9 mouse cellular contexts compared by ENCODE assay signal in the genomic region with DNA sequence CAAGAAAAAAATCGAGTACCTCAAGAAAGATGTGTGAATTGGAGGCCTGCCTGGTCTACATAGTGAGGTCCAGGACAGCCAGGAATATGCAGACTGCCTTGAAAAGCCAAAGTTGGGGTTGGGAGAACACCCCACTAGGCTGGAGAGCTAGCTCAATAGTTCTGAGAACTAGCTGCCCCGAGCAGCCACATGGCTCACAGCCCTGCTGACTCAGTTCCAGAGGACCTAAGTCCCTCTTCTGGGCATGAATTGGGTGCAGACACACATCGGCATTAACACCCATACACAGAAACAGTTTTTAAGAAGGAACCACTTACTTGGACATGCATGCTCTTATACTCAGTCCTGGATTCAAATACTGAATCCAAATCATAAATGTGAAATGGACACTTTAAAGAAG. TPM values are rescaled to one million over a fixed set of nuclear protein-coding genes. Genes with fewer than 3 reads are reported as not detected.
DNase-seq lines count a peak whose midpoint lies in the region; ATAC-seq and TF ChIP-seq lines count a peak whose summit lies in the region.
"Had no signal": no experiment of that assay in that cellular context is flagged by ENCODE, and none has a peak within 500 bp of the region (broad histone marks: within the 10 kb centered on the region; RNA-seq: fewer than 3 reads in every experiment).

No protein-coding gene starts in this region.

- H3K4me1 ChIP-seq in liver, adult 2 months (ENCODE audit: control insufficient read depth, insufficient read depth, low read length) = peaks cover 11% of the 10 kb centered on the region
- peaks cover 47% of the 10 kb centered on the region for H3K4me1 ChIP-seq in embryonic facial prominence, embryonic 13.5 days
- H3K4me1 ChIP-seq in hindbrain, embryonic 14.5 days (replicated peaks; ENCODE audit: control insufficient read depth, insufficient read depth, low read length) = peaks cover 35% of the 10 kb centered on the region
- H3K4me1 ChIP-seq in midbrain, embryonic 13.5 days (replicated peaks) = peaks cover 61% of the 10 kb centered on the region

- DNase-seq in liver, adult 2 months (ENCODE audit: extremely low read depth, low read depth, low spot score) = peak; percentile 68
- DNase-seq in liver (no peak), MN1 (ENCODE audit: low spot score) (no peak)
- DNase-seq in hindbrain, embryonic 14.5 days (ENCODE audit: low spot score) = no peak
- no peak for DNase-seq in spleen, postnatal 14 days (ENCODE audit: low spot score in 2 of 2)
- DNase-seq in gastrocnemius, postnatal 14 days = no peak

- H3K36me3 ChIP-seq in liver, adult 2 months (ENCODE audit: control insufficient read depth, insufficient read depth, low read length) = peaks cover 43% of the 10 kb centered on the region
- peaks cover 86% of the 10 kb centered on the region for H3K36me3 ChIP-seq in embryonic facial prominence, embryonic 13.5 days
- H3K36me3 ChIP-seq in hindbrain, embryonic 14.5 days (replicated peaks; ENCODE audit: control insufficient read depth, insufficient read depth) = peaks cover 86% of the 10 kb centered on the region
- peaks cover 86% of the 10 kb centered on the region for H3K36me3 ChIP-seq in midbrain, embryonic 13.5 days

- no peak overlapping the region for H3K4me3 ChIP-seq in liver, adult 2 months (ENCODE audit: insufficient read depth, low read depth, low read length)
- 0 out of 2 replicates have a peak overlapping the region, but pooled peaks have one; percentile 9 for H3K4me3 ChIP-seq in embryonic facial prominence, embryonic 13.5 days
- H3K4me3 ChIP-seq in hindbrain, embryonic 14.5 days (replicated peaks; ENCODE audit: low read length) = no peak overlapping the region
- 0 out of 2 replicates have a peak overlapping the region, but pooled peaks have one; percentile 0 for H3K4me3 ChIP-seq in midbrain, embryonic 13.5 days (replicated peaks)

- H3K9ac ChIP-seq in liver, adult 2 months (ENCODE audit: low read depth, low read length) = no peak overlapping the region
- H3K9ac ChIP-seq in embryonic facial prominence, embryonic 13.5 days = peak overlapping the region; percentile 11; the same call in 1 of the 2 replicates
- H3K9ac ChIP-seq in hindbrain, embryonic 14.5 days = no peak overlapping the region
- peak overlapping the region; percentile 40; the same call in 1 of the 2 replicates for H3K9ac ChIP-seq in midbrain, embryonic 13.5 days (replicated peaks)

- peak overlapping the region; percentile 31 for H3K4me2 ChIP-seq in embryonic facial prominence, embryonic 13.5 days
- 0 out of 2 replicates have a peak overlapping the region, but pooled peaks have one; percentile 2 for H3K4me2 ChIP-seq in hindbrain, embryonic 14.5 days (replicated peaks)
- H3K4me2 ChIP-seq in midbrain, embryonic 13.5 days (replicated peaks) = peak overlapping the region; percentile 23; the same call in 1 of the 2 replicates

- intact Hi-C loops in gastrocnemius, postnatal 14 days (cut with DNase I; ENCODE audit: low total_unique reads) = no loop called here

- TF ChIP-seq CTCF in liver, adult 2 months (IDR thresholded peaks at IDR 0.05; ENCODE audit: low read depth, low read length) = no peak

- WGBS in liver, adult 2 months = 5% methylated on average over 3 of the region's 3 CpGs
- 77% methylated on average over 3 of the region's 3 CpGs for WGBS in embryonic facial prominence, embryonic 13.5 days
- 89% methylated on average over 3 of the region's 3 CpGs for WGBS in hindbrain, embryonic 14.5 days
- 92% methylated on average over 3 of the region's 3 CpGs for WGBS in midbrain, embryonic 13.5 days

- H3K9me3 ChIP-seq in embryonic facial prominence, embryonic 13.5 days = no peaks in the 10 kb centered on the region
- H3K9me3 ChIP-seq in hindbrain, embryonic 14.5 days (ENCODE audit: control insufficient read depth, low read length) = no peaks in the 10 kb centered on the region
- H3K9me3 ChIP-seq in midbrain, embryonic 13.5 days = no peaks in the 10 kb centered on the region

- no peak for ATAC-seq in embryonic facial prominence, embryonic 13.5 days (ENCODE audit: insufficient number of reproducible peaks, insufficient read depth, low FRiP score, low TSS enrichment, low read depth)
- no peak for ATAC-seq in hindbrain, embryonic 14.5 days (ENCODE audit: low FRiP score)
- no peak for ATAC-seq in midbrain, embryonic 13.5 days
- ATAC-seq: Patski had no signal

- peaks cover 16% of the 10 kb centered on the region; the same call in 1 of the 2 replicates for H3K79me2 ChIP-seq in liver, adult 2 months (ENCODE audit: control insufficient read depth, insufficient read depth, low read length)

- no peak for TF ChIP-seq POLR2A in liver, adult 2 months (IDR thresholded peaks at IDR 0.05; ENCODE audit: extremely low read depth, insufficient read depth, low read length)

- no peak overlapping the region for H3K27ac ChIP-seq in liver, adult 2 months (replicated peaks; ENCODE audit: insufficient read depth, low read depth, low read length)
- no peak overlapping the region for H3K27ac ChIP-seq in embryonic facial prominence, embryonic 13.5 days
- no peak overlapping the region for H3K27ac ChIP-seq in hindbrain, embryonic 14.5 days
- H3K27ac ChIP-seq in midbrain, embryonic 13.5 days = no peak overlapping the region

- H3K27me3 ChIP-seq in liver, adult 2 months (ENCODE audit: control insufficient read depth, insufficient read depth, low read length) = no peaks in the 10 kb centered on the region
- H3K27me3 ChIP-seq in embryonic facial prominence, embryonic 13.5 days = no peaks in the 10 kb centered on the region
- no peaks in the 10 kb centered on the region for H3K27me3 ChIP-seq in hindbrain, embryonic 14.5 days (ENCODE audit: control insufficient read depth, insufficient read depth, low read length)
- no peaks in the 10 kb centered on the region for H3K27me3 ChIP-seq in midbrain, embryonic 13.5 days
- H3K27me3 ChIP-seq: Patski had no signal

RNA-seq across cellular contexts. Expression of a gene that starts 8.2 kb away (rescaled TPM):
- total RNA-seq in liver, adult 2 months (2014; rRNA removed) = 76.1 and 84.8 TPM in 2 replicates
- 162 and 188 TPM in 2 replicates for polyA plus RNA-seq in liver, adult 2 months (2012; rRNA removed)
- 203 and 220 TPM in 2 replicates for polyA plus RNA-seq in embryonic facial prominence, embryonic 13.5 days (2015; fragmentation: Nextera tagmentation; extraction: Ambion mirVana)
- polyA plus RNA-seq in hindbrain, embryonic 14.5 days (2014; fragmentation: Nextera tagmentation; extraction: Ambion mirVana) = 84.8 and 91.0 TPM in 2 replicates
- 90.3 and 91.0 TPM in 2 replicates for polyA plus RNA-seq in midbrain, embryonic 13.5 days (2015; fragmentation: Nextera tagmentation; extraction: Ambion mirVana)
- 10 to 100 TPM; 70.6 to 82.8 TPM for total RNA-seq in gastrocnemius, postnatal 14 days (2021)

Comparison
In these comparisons a context has a peak if more than half of its experiments do, and no peak if none do; other contexts are left out.
1. H3K4me3 ChIP-seq: peak in embryonic facial prominence, embryonic 13.5 days (single experiment) and midbrain, embryonic 13.5 days (single experiment); none in liver, adult 2 months (single experiment) and hindbrain, embryonic 14.5 days (single experiment).
2. H3K9ac ChIP-seq: peak in embryonic facial prominence, embryonic 13.5 days (single experiment) and midbrain, embryonic 13.5 days (single experiment); none in liver, adult 2 months (single experiment) and hindbrain, embryonic 14.5 days (single experiment).
3. Peak in every context shown above with its lines, with median percentiles within 50 percentile points of each other: H3K4me2 ChIP-seq.